Comparison of ENCODE assay signal across 13 mouse cellular contexts in the genomic region with DNA sequence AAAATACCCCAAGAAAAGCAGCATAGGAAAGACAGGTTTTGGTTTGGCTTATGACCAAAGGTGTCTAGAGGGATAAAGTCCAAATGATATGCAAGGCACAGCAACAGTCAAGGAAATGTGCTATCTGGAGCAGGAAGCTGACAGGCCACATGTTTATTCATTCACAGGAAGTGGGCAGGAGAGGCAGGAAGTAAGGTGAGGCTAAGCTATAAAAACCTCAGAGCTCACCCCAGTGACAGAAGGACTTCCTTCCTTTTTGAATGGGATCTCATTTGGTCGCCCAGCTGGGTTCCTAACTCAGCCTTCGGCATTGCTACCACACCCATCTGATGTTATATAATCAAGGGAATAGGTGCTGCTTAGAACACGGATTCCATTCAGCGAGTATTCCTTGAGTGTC.
DNase-seq lines count a peak whose midpoint lies in the region; ATAC-seq and TF ChIP-seq lines count a peak whose summit lies in the region.
"Had no signal": no experiment of that assay in that cellular context is flagged by ENCODE, and none has a peak within 500 bp of the region (broad histone marks: within the 10 kb centered on the region; RNA-seq: fewer than 3 reads in every experiment).

No protein-coding gene starts in this region.

- 76% methylated on average over 4 of the region's 4 CpGs for WGBS in liver, adult 2 months
- WGBS in hindbrain, embryonic 12.5 days: 76% methylated on average over 4 of the region's 4 CpGs
- 83% methylated on average over 4 of the region's 4 CpGs for WGBS in hindbrain, embryonic 11.5 days

- TF ChIP-seq POLR2A in liver, adult 2 months (IDR thresholded peaks at IDR 0.05; ENCODE audit: extremely low read depth, insufficient read depth, low read length): no peak
- no peak for TF ChIP-seq POLR2A in ES-Bruce4 (IDR thresholded peaks at IDR 0.05; ENCODE audit: insufficient read depth, low read length)
- no peak for TF ChIP-seq POLR2A in bone marrow macrophage, adult 2 months (IDR thresholded peaks at IDR 0.05; ENCODE audit: borderline replicate concordance, low read depth, low read length)

- no peaks in the 10 kb centered on the region; the same call in 1 of the 2 replicates for H3K79me2 ChIP-seq in liver, adult 2 months (ENCODE audit: control insufficient read depth, insufficient read depth, low read length)

- H3K4me2 ChIP-seq in hindbrain, embryonic 12.5 days (replicated peaks): no peak overlapping the region
- no peak overlapping the region for H3K4me2 ChIP-seq in hindbrain, embryonic 11.5 days (replicated peaks; ENCODE audit: low read depth, low read length)
- H3K4me2 ChIP-seq: hindbrain, embryonic 15.5 days; limb, embryonic 12.5 days had no signal

- no peak for TF ChIP-seq CTCF in liver, adult 2 months (IDR thresholded peaks at IDR 0.05; ENCODE audit: low read depth, low read length)
- no peak for TF ChIP-seq CTCF in ES-Bruce4 (IDR thresholded peaks at IDR 0.05; ENCODE audit: low read depth, low read length)
- no peak for TF ChIP-seq CTCF in bone marrow macrophage, adult 2 months (IDR thresholded peaks at IDR 0.05; ENCODE audit: low read depth, low read length)

- no peak overlapping the region for H3K9ac ChIP-seq in liver, adult 2 months (ENCODE audit: low read depth, low read length)
- H3K9ac ChIP-seq in ES-Bruce4 (ENCODE audit: low read depth, poor library complexity, severe bottlenecking): no peak overlapping the region
- H3K9ac ChIP-seq in hindbrain, embryonic 12.5 days: no peak overlapping the region
- no peak overlapping the region for H3K9ac ChIP-seq in hindbrain, embryonic 11.5 days (ENCODE audit: low read depth, low read length)
- H3K9ac ChIP-seq: hindbrain, embryonic 15.5 days; limb, embryonic 12.5 days had no signal

- no peak overlapping the region for H3K4me3 ChIP-seq in liver, adult 2 months (ENCODE audit: insufficient read depth, low read depth, low read length)
- H3K4me3 ChIP-seq in ES-Bruce4 (ENCODE audit: low read depth, low read length): no peak overlapping the region
- H3K4me3 ChIP-seq in bone marrow macrophage, adult 2 months (ENCODE audit: insufficient read depth, low read length): no peak overlapping the region
- H3K4me3 ChIP-seq in hindbrain, embryonic 12.5 days: no peak overlapping the region
- H3K4me3 ChIP-seq in hindbrain, embryonic 11.5 days (ENCODE audit: low read depth, low read length): no peak overlapping the region
- H3K4me3 ChIP-seq: hindbrain, embryonic 15.5 days; limb, embryonic 12.5 days; myocyte had no signal

- DNase-seq in liver, adult 2 months (ENCODE audit: extremely low read depth, low read depth, low spot score): peak; percentile 5
- DNase-seq in liver: no peak
- no peak for DNase-seq in hindbrain, embryonic 11.5 days (ENCODE audit: low spot score)
- DNase-seq: cerebellum, postnatal 14 days; layer of hippocampus, adult 9-11 months had no signal

- no peak overlapping the region for H3K27ac ChIP-seq in liver, adult 2 months (replicated peaks; ENCODE audit: insufficient read depth, low read depth, low read length)
- H3K27ac ChIP-seq in ES-Bruce4 (ENCODE audit: insufficient read depth, low read length): peak overlapping the region; percentile 20; the same call in 1 of the 2 replicates
- H3K27ac ChIP-seq in bone marrow macrophage, adult 2 months (ENCODE audit: insufficient read depth, low read depth, low read length): peak overlapping the region; percentile 19; the same call in 1 of the 2 replicates
- no peak overlapping the region for H3K27ac ChIP-seq in hindbrain, embryonic 12.5 days
- H3K27ac ChIP-seq in hindbrain, embryonic 11.5 days (ENCODE audit: low read depth, low read length): no peak overlapping the region
- H3K27ac ChIP-seq: hindbrain, embryonic 15.5 days; limb, embryonic 12.5 days; macrophage had no signal

- no peak for TF ChIP-seq EP300 in ES-Bruce4 (IDR thresholded peaks at IDR 0.05; ENCODE audit: insufficient read depth, low read depth, low read length)

- ATAC-seq in neutrophil, adult 5-6 weeks (ENCODE audit: extremely low read depth, insufficient number of reproducible peaks, low FRiP score, poor library complexity, severe bottlenecking): peak; percentile 39
- no peak for ATAC-seq in hindbrain, embryonic 12.5 days (ENCODE audit: low FRiP score)
- ATAC-seq in hindbrain, embryonic 11.5 days (ENCODE audit: low FRiP score): no peak

- peaks cover 2% of the 10 kb centered on the region; the same call in 1 of the 2 replicates for H3K9me3 ChIP-seq in ES-Bruce4 (replicated peaks; ENCODE audit: control insufficient read depth, insufficient read depth, low read length, poor library complexity, severe bottlenecking)
- no peaks in the 10 kb centered on the region for H3K9me3 ChIP-seq in hindbrain, embryonic 12.5 days (replicated peaks)
- no peaks in the 10 kb centered on the region for H3K9me3 ChIP-seq in hindbrain, embryonic 11.5 days (ENCODE audit: control insufficient read depth, low read length)
- H3K9me3 ChIP-seq: hindbrain, embryonic 15.5 days; limb, embryonic 12.5 days had no signal

- H3K36me3 ChIP-seq in liver, adult 2 months (ENCODE audit: control insufficient read depth, insufficient read depth, low read length): no peaks in the 10 kb centered on the region
- H3K36me3 ChIP-seq in ES-Bruce4 (ENCODE audit: control insufficient read depth, insufficient read depth, low read length, poor library complexity, severe bottlenecking): no peaks in the 10 kb centered on the region
- no peaks in the 10 kb centered on the region for H3K36me3 ChIP-seq in hindbrain, embryonic 12.5 days
- H3K36me3 ChIP-seq in hindbrain, embryonic 11.5 days (ENCODE audit: control insufficient read depth, insufficient read depth, low read length): no peaks in the 10 kb centered on the region
- H3K36me3 ChIP-seq: hindbrain, embryonic 15.5 days; limb, embryonic 12.5 days had no signal

- H3K4me1 ChIP-seq in liver, adult 2 months (ENCODE audit: control insufficient read depth, insufficient read depth, low read length): no peaks in the 10 kb centered on the region
- H3K4me1 ChIP-seq in ES-Bruce4 (ENCODE audit: control insufficient read depth, insufficient read depth, low read length): no peaks in the 10 kb centered on the region
- peaks cover 30% of the 10 kb centered on the region for H3K4me1 ChIP-seq in bone marrow macrophage, adult 2 months (ENCODE audit: control insufficient read depth, insufficient read depth, low read length)
- H3K4me1 ChIP-seq in hindbrain, embryonic 12.5 days: peaks cover 28% of the 10 kb centered on the region
- H3K4me1 ChIP-seq in hindbrain, embryonic 11.5 days (replicated peaks; ENCODE audit: control insufficient read depth, insufficient read depth, low read length): no peaks in the 10 kb centered on the region; the same call in 1 of the 2 replicates

- H3K27me3 ChIP-seq in liver, adult 2 months (ENCODE audit: control insufficient read depth, insufficient read depth, low read length): no peaks in the 10 kb centered on the region
- no peaks in the 10 kb centered on the region for H3K27me3 ChIP-seq in ES-Bruce4 (ENCODE audit: control insufficient read depth, insufficient read depth, low read length, poor library complexity, severe bottlenecking)
- no peaks in the 10 kb centered on the region for H3K27me3 ChIP-seq in hindbrain, embryonic 12.5 days
- no peaks in the 10 kb centered on the region for H3K27me3 ChIP-seq in hindbrain, embryonic 11.5 days (ENCODE audit: control insufficient read depth, insufficient read depth, low read length)
- H3K27me3 ChIP-seq: hindbrain, embryonic 15.5 days; limb, embryonic 12.5 days had no signal

Comparison
In these comparisons a context has a peak if more than half of its experiments do, and no peak if none do; other contexts are left out.
1. H3K27ac ChIP-seq: peak in ES-Bruce4 (single experiment) and bone marrow macrophage, adult 2 months (single experiment); none in liver, adult 2 months (single experiment), hindbrain, embryonic 12.5 days (single experiment) and hindbrain, embryonic 11.5 days (single experiment).